Mouse (Mus musculus) G1E (cell line): ENCODE data around the gene Cyth1.

Experiments used
- CTCF ChIP-seq: IDR thresholded peaks from 2 replicates; pipeline ENCODE4 v1.5.1; 2012; ENCODE audit warnings: low read depth, low read length, inconsistent platforms, mixed read lengths
- GATA1 ChIP-seq: IDR thresholded peaks from 2 replicates; pipeline ENCODE4 v1.6.1; 2012; ENCODE audit warnings: borderline replicate concordance, low read length, inconsistent platforms, mixed read lengths

DNA sequence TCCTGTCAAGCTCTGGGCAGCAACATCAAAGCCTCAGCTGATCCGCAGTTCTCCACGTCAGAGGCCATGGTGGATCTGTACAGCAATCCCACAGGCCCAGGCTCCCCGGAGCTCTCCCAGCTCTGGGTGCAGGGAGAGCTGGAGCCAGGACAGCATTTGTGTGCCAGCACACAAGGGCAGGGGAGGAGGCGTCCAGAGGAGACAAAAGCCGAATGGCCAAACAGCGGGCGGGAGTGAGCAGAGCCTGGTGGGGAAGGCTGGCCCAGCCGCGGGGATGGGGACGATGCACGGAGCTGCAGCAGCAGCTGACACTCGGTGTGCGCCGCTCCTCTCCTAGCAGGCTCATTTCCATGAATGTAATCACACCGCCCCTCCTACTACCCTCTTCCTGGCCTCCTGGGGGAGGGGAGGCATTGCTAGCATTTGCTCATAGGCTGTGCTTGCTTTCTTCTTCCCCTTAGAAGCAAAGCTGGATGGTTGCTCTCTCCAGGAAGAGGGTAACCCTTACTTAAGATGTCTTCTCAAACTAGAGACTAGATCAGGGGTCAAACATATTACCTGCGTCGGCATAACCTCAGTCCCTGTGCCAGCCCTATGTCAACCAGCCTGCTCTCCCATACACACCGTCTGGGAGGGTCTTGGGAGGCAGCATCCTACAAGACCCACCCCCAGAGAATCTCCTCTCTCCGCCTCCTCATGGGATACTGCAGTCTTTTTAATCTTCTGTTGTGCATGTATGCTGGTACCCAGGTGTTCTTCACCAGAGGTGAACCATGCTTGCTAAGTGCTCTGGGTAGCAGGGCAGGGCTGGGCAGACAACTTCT is 45.8 kb downstream of the Cyth1 start:
- no peak for TF ChIP-seq CTCF
- TF ChIP-seq GATA1, result no peak
